Mouse (Mus musculus) erythroblast, embryonic 14.5 days (primary cell): ENCODE measurements around the gene Gja1.

Experiments used
- GATA1 ChIP-seq: IDR thresholded peaks from 2 replicates; pipeline ENCODE4 v1.6.1; 2012; ENCODE audit warnings: low read length, inconsistent platforms, mixed read lengths
- TAL1 ChIP-seq: IDR thresholded peaks from 3 replicates; pipeline ENCODE4 v1.6.1; 2012; ENCODE audit warnings: low read length, inconsistent platforms, mixed read lengths

GRCm38 (mm10) chr10:56360472-56360871 lies 16.7 kb upstream of the Gja1 start:
- TF ChIP-seq TAL1 (no peak), GATA1 (no peak)
